Mouse (Mus musculus): ENCODE results near the gene Utp11.

- TF ChIP-seq CTCF (IDR thresholded peaks at IDR 0.05; ENCODE audit: insufficient read depth, low read depth, low read length), result no peak
- peak; percentile 61; the same call in 1 of the 2 replicates for TF ChIP-seq POLR2A (IDR thresholded peaks at IDR 0.05; ENCODE audit: insufficient read depth, low read depth, low read length)
Observed at GRCm38 (mm10) chr4:124693135-124693894, at the start of gene Utp11.
